Mouse (Mus musculus): ENCODE measurements around the gene Basp1. TPM values are rescaled to one million over a fixed set of nuclear protein-coding genes. Genes with fewer than 3 reads are reported as not detected.

Gene Basp1
- total and polyA plus RNA-seq, 3 experiments, result 0.04 to 2.5 (median 1.6) TPM

- Histone ChIP-seq H3K4me3 (replicated peaks in 1 of 3; ENCODE audit: low read depth in 2 of 3, low read length in 2 of 3, poor library complexity in 1 of 3) (no peak overlapping the region), H3K27me3 (replicated peaks) (no peaks in the 10 kb centered on the region), H3K9ac (ENCODE audit: insufficient read depth, low read depth) (no peak overlapping the region), H3K4me1 (ENCODE audit: control insufficient read depth in 1 of 2, insufficient read depth in 2 of 2) (peaks cover 0 to 15% of the 10 kb centered on the region in 2 experiments; a peak in 2 of 4 replicates), H3K79me2 (replicated peaks; ENCODE audit: control insufficient read depth, extremely low read depth, insufficient read depth, poor library complexity, severe bottlenecking) (no peaks in the 10 kb centered on the region), H3K36me3 (replicated peaks in 1 of 2; ENCODE audit: control insufficient read depth in 1 of 2, insufficient read depth in 1 of 2, low read length in 1 of 2) (no peaks in the 10 kb centered on the region), H3K9me3 (replicated peaks; ENCODE audit: low read length) (no peaks in the 10 kb centered on the region), H3K4me2 (ENCODE audit: insufficient read depth, low read depth, poor library complexity, severe bottlenecking) (no peak overlapping the region), H3K27ac (ENCODE audit: insufficient read depth, low read depth) (no peak overlapping the region)
- DNase-seq (ENCODE audit: extremely low read depth), result no peak
- no peak for TF ChIP-seq GABPA (IDR thresholded peaks at IDR 0.05; ENCODE audit: insufficient replicate concordance, low read depth, low read length)
- TF ChIP-seq SMC3 (IDR thresholded peaks at IDR 0.05; ENCODE audit: low read depth, low read length), result no peak
- no peak for TF ChIP-seq ELF1 (IDR thresholded peaks at IDR 0.05; ENCODE audit: low read depth, low read length)
- TF ChIP-seq IRF4 (IDR thresholded peaks at IDR 0.05; ENCODE audit: low read depth, low read length), result no peak
- TF ChIP-seq MYC (IDR thresholded peaks at IDR 0.05; ENCODE audit: low read depth, low read length), result no peak
- no peak for TF ChIP-seq MAFK (IDR thresholded peaks at IDR 0.05; ENCODE audit: insufficient replicate concordance, low read length)
- no peak for TF ChIP-seq ZC3H11A (IDR thresholded peaks at IDR 0.05; ENCODE audit: low read depth, low read length)
- no peak for TF ChIP-seq BHLHE40 (IDR thresholded peaks at IDR 0.05; ENCODE audit: low read depth, low read length)
- TF ChIP-seq CHD2 (IDR thresholded peaks at IDR 0.05; ENCODE audit: low read length), result no peak
- no peak for TF ChIP-seq RAD21 (IDR thresholded peaks at IDR 0.05; ENCODE audit: low read depth, low read length)
- TF ChIP-seq USF1 (IDR thresholded peaks at IDR 0.05; ENCODE audit: low read depth, low read length), result no peak
- no peak for TF ChIP-seq ETS1 (conservative IDR thresholded peaks at IDR 0.05; ENCODE audit: low read depth, low read length)
- TF ChIP-seq UBTF (IDR thresholded peaks at IDR 0.05; ENCODE audit: low read depth, low read length), result no peak
- no peak for TF ChIP-seq JUND (conservative IDR thresholded peaks at IDR 0.05; ENCODE audit: low read depth, low read length)
- TF ChIP-seq TBP (conservative IDR thresholded peaks at IDR 0.05; ENCODE audit: low read depth, low read length), result no peak
- in situ Hi-C loops (cut with MboI; ENCODE audit: low pct_ligation_motif_present, low pct_unique_long_range_greater_than_20kb, low sequenced_read_pairs), result no loop called here
- dilution Hi-C loops (cut with MboI; ENCODE audit: extremely low pct_ligation_motif_present, extremely low pct_unique_long_range_greater_than_20kb, low sequenced_read_pairs), result no loop called here
Observed at GRCm38 (mm10) chr15:25335277-25335676, 78.3 kb downstream of the Basp1 start.

DNA sequence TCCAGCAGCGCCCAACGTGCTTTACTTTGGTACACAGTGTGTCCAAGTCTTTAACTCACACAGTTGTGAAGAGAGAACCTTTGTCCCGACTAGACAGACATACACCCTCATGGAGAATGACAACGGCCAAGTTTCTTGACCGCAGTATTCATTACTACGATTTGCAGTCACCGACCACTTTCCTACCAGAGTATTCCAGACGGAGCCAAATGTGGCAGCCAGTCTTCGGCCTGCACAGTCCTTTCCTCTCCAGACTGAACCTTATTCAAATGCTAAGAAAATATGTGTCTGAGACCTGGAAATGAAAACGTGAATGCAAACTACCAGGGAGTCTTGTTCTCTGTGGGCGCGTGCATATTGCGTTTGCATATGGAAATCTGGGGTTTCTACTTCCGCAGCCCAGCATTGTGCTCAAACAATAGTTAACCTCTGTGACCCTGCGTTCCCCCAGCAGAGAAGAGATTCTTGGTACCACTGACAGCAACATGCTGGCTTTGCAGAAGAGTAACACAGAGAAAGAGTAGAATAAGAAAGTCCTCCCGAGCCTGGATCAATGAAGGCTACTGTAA lies 81.6 kb downstream of the Basp1 start:
- H3K9me3 ChIP-seq (replicated peaks; ENCODE audit: low read length), result no peaks in the 10 kb centered on the region
- no peak overlapping the region for H3K4me2 ChIP-seq (ENCODE audit: insufficient read depth, low read depth, poor library complexity, severe bottlenecking)
- peaks cover 0 to 15% of the 10 kb centered on the region in 2 experiments; a peak in 2 of 4 replicates for H3K4me1 ChIP-seq (ENCODE audit: control insufficient read depth in 1 of 2, insufficient read depth in 2 of 2)
- no peaks in the 10 kb centered on the region for H3K79me2 ChIP-seq (replicated peaks; ENCODE audit: control insufficient read depth, extremely low read depth, insufficient read depth, poor library complexity, severe bottlenecking)
- DNase-seq (ENCODE audit: extremely low read depth), result peak; percentile 73
- dilution Hi-C loops (cut with MboI; ENCODE audit: extremely low pct_ligation_motif_present, extremely low pct_unique_long_range_greater_than_20kb, low sequenced_read_pairs), result no loop called here
- no peak for TF ChIP-seq MAFK (IDR thresholded peaks at IDR 0.05; ENCODE audit: insufficient replicate concordance, low read length)
- no peak for TF ChIP-seq RAD21 (IDR thresholded peaks at IDR 0.05; ENCODE audit: low read depth, low read length)
- TF ChIP-seq MYC (IDR thresholded peaks at IDR 0.05; ENCODE audit: low read depth, low read length), result no peak
- peak; percentile 66 for TF ChIP-seq ETS1 (conservative IDR thresholded peaks at IDR 0.05; ENCODE audit: low read depth, low read length)
- 0 out of 2 replicates have a peak, but pooled peaks have one; percentile 22 for TF ChIP-seq EP300 (IDR thresholded peaks at IDR 0.05; ENCODE audit: low read length)
- TF ChIP-seq NRF1 (IDR thresholded peaks at IDR 0.05; ENCODE audit: low read depth, low read length), result no peak
- TF ChIP-seq BHLHE40 (IDR thresholded peaks at IDR 0.05; ENCODE audit: low read depth, low read length), result peak; percentile 91
- H3K9ac ChIP-seq (ENCODE audit: insufficient read depth, low read depth), result no peak overlapping the region
- in situ Hi-C loops (cut with MboI; ENCODE audit: low pct_ligation_motif_present, low pct_unique_long_range_greater_than_20kb, low sequenced_read_pairs), result no loop called here
- no peak overlapping the region for H3K4me3 ChIP-seq (replicated peaks in 1 of 3; ENCODE audit: low read depth in 2 of 3, low read length in 2 of 3, poor library complexity in 1 of 3)
- H3K36me3 ChIP-seq (replicated peaks in 1 of 2; ENCODE audit: control insufficient read depth in 1 of 2, insufficient read depth in 1 of 2, low read length in 1 of 2), result no peaks in the 10 kb centered on the region
- H3K27ac ChIP-seq (ENCODE audit: insufficient read depth, low read depth), result no peak overlapping the region
- H3K27me3 ChIP-seq (replicated peaks), result no peaks in the 10 kb centered on the region

Measured in CH12.LX (cell line).